Mouse (Mus musculus) natural killer cell, adult 2 months (primary cell): ENCODE measurements around the gene Cnr2.

Experiments
- DNase-seq, 2 experiments: peaks; one replicate each; pipeline ENCODE4 v3.0.0; 2022; ENCODE audit warnings: low spot score in 2 of 2

Cnr2 gene

GRCm38 (mm10) chr4:135875991-135876582 is 19.1 kb upstream of the Cnr2 start:
- DNase-seq: peak; percentile 43 to 78

DNA sequence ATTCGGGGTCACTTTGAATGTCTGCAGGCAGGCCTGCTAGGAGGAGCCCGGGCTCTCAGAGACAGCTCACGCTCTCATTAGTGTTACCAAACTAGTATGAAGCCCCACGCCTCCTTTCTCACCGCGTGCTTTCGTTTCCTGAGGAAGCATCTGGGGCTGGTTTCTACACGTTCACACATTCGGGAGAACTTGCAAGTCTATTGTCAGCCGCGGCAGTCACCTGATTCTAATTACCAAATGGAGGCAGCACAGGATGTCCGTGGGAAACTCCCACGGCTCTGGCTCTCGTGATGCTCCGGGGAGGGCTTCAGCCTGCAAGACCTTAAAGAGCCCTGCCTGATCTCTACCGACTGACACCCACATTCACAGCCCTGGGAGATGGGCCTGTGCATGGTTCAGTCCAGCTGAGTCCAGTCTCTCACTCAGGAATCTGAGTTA is 18.6 kb upstream of the Cnr2 start:
- peak; percentile 96 for DNase-seq

- no peak for DNase-seq
Observed at GRCm38 (mm10) chr4:135877742-135878141, 17.5 kb upstream of the Cnr2 start.

- no peak for DNase-seq
Observed at GRCm38 (mm10) chr4:135879021-135879420, 16.2 kb upstream of the Cnr2 start.

DNA sequence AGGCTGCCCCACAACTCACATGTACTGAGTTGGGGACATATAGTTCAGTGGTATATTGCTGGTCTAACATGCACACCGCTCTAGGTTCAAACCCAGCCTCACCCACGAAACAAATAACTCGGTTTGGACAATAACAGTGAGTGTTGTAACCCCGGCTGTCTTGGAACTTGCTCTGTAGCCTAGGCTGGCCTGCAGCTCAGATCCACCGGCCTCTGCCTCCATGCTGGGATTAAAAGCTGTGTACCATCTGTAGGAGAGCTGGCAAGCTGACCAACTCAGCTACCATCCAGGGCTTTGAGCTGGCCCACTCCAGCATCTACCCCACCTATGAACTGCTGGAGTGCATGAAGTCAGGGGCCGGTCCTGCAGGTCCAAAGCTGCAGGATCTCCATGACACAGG is 15.2 kb upstream of the Cnr2 start:
- no peak for DNase-seq

DNA sequence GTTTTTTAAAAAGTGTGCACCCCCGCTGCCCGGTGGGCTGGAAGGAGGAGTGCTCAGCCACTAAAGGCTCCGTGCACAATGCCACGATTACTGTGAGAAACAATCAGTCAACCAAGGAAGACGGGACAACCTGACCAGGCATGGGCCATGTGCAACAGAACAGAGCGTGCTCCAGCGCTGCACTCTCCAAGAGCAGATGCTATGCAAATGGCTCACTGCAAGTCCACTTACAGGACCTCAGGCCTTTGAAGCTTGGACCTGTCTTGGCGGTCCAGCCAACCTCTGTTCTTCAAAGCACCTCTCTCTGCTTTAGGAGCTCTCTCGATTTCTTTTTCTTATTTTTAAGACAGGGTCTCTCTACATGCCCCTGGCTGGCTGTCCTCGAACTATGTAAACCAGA is 14.6 kb upstream of the Cnr2 start:
- DNase-seq: no peak

GRCm38 (mm10) chr4:135882023-135882422 is 13.2 kb upstream of the Cnr2 start:
- no peak for DNase-seq

GRCm38 (mm10) chr4:135883401-135883851 is 11.8 kb upstream of the Cnr2 start:
- no peak for DNase-seq

DNA sequence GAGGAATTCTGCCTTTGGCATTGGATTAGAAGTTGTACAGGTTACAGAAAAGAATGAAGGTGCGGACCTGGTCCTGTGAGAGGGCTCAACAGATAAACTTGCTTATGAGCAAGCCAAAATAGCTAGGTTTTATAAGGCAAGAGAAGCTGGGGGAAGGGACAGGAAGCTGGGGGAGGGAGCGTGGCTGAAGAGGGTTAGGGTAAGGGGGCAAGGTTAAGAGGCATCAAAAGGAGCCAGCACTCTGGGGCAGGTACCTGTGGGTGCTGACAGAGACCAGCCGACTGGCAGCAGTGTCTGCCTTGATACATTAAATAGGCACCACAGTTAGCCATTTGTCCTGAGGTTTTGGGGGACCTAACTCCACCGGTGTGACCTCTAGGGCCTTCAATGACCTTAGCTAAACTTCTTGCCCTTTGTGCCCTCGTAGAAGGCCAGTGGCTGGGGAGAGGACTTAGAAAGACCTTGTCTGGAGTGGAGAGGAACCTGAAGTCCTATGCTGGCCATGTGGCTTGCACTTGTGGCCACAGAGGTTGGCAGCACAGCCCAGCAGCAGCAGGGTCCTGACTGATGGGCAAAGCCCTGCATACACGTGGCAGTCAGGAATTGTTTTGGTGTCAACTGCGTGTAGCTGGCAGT is 11.2 kb upstream of the Cnr2 start:
- DNase-seq: no peak

DNA sequence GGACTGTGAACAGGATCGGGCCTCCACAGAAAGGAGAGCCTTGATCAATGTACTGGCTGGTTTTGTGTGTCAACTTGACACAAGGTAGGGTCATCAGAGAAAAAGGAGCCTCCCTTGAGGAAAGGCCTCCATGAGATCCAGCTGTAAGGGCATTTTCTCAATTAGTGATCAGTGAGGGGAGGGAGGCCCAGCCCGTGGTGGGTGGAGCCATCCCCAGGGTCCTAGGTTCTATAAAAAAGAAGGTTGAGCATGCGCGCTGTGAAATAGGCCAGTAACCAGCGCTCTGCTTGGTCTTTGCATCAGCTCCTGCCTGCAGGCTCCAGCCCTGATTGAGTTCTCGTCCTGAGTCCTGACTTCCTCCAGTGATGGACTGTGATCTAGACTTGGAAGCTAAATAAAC is 10.7 kb upstream of the Cnr2 start:
- no peak for DNase-seq

GRCm38 (mm10) chr4:135885676-135886075 is 9.5 kb upstream of the Cnr2 start:
- no peak for DNase-seq

- no peak for DNase-seq
Observed at GRCm38 (mm10) chr4:135886184-135886583, 9.0 kb upstream of the Cnr2 start.

GRCm38 (mm10) chr4:135888448-135889057 is 6.6 kb upstream of the Cnr2 start:
- no peak for DNase-seq

- DNase-seq: no peak
Observed at GRCm38 (mm10) chr4:135889146-135889883, 5.9 kb upstream of the Cnr2 start.

GRCm38 (mm10) chr4:135889884-135890283 is 5.3 kb upstream of the Cnr2 start:
- DNase-seq: peak; percentile 71 to 85

DNA sequence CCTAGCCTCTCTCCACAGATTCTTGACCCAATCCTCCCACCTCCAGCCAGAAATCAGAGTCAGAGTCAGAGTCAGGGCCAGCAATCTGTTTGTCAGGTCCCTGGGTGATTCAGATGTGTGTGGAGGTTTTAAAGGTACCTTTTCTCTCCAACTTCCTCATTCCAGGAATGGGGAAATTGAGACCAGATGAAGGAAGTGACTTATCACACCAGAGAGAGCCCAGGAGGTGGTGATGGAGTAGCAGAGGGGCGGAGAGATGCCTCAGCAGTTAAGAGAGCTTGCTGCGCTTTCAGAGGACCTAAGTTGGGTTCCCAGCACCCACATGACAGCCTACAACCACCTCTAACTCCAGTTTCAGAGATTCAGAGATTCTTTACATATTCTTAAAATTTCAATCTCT is 3.7 kb upstream of the Cnr2 start:
- DNase-seq: no peak

DNA sequence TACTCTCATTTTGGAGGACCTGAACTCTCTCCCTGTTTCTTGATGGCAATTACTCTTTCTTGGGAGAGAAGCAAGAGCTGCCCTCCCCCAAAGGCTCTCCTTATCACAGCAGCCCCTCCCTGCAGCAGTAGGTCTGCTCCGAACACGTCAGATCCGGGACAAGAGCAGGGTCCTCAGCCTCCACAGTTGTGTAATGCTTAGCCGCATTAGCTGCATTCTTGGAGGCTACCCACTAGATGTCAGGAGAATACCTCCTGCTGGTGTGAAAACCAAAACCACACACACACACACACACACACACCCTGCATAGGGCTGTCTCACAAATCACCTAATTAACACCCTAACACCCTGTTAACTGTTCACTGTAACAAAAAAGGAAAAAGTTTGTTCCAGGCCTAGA is 2.3 kb upstream of the Cnr2 start:
- DNase-seq: peak; percentile 41 to 46

DNA sequence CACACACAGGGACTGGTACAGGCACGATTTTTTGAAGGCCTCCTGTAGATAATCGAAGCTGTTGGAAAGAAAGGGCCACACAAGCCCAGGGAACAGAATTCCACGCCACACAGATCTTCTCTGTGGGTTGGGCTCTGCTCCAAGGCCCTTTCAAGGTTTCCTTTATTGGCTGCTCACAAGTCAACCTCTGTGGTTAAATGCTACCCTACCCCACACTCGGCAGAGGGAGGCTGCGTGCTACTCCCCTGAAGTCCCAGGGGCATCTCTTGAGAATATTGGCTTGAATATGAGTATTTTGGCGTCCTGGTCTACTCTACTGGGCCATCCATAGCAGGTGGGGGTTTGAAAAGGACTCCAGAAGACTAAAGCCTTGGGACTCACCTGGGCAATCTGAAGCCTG is 963 bp downstream of the Cnr2 start:
- peak in 1 of 2 experiments; percentile 43 for DNase-seq

DNA sequence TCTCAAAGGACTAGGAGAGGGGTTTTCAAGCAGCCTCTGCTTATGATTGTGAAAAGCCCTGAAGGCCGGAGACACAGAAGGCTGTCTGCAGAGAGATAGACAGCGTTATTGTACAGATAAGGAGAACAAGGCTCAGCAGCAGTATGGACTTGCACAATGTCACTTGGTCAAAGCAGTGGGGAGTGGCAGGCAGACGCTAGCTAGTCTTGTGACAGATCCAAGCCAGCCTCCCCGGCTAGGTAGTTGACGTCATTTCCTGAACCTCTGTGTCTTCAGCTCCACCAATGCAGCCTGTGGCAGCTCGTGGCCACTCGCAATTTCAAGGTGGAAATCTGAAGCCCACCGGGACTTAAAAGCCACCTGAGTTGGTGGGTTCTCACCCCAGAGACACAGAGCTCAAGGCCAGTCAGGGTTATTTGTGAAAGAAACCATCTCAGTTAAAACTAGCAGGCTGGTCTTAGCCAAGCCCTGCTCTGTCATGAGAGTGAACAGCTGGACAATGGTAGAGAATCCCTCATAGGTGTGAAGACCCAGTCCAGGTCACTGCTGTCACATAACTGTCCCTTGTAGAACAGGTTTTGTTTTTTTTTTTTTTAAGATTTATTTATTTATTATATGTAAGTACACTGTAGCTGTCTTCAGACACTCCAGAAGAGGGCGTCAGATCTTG is 3.3 kb downstream of the Cnr2 start:
- peak; percentile 84 to 88 for DNase-seq

GRCm38 (mm10) chr4:135899050-135899448 is 3.9 kb downstream of the Cnr2 start:
- no peak for DNase-seq

- DNase-seq: peak in 1 of 2 experiments; percentile 86
Observed at GRCm38 (mm10) chr4:135900008-135900407, 4.8 kb downstream of the Cnr2 start.
